Mouse (Mus musculus): ENCODE measurements around the gene Slc1a1.

The Slc1a1 gene

DNA sequence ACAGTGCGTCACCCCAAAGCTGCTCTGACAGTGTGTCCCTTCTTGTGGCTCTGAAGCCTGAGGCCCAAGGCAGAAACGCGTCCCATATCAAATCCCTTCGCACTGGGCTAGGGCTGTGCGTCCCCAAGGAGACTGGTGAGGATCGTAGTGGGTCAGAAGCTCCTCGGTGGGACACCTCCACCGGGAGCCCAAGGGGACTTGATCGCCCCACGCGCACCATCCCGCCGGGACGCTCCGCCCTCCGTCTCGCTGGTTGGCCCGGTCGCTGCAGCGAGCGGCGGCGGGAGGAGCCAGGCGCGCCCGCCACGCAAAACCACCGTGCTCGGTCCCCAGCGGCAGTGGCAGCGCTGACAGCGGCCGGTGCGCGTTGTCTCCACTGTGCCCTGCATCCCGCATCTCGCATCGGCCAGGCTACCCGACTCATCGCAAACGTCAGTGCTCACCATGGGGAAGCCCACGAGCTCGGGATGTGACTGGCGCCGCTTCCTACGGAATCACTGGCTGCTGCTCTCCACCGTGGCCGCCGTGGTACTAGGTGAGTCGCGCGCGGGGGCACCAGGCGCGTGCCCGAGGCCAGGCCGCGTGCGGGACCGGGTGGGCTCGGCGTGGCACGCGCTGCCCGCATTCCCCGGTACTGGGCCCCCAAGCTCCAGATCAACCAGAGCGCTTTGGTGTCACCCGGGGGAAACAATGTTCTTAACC lies at the start of gene Slc1a1:
TSS of gene Slc1a1 (plus strand) at position 252 of the 702 bp plus-strand sequence.
- DNase-seq, result peak; percentile 86 to 87

GRCm38 (mm10) chr19:28790196-28790595 lies 44.7 kb upstream of the Slc1a1 start:
- no peak for DNase-seq

- DNase-seq, result no peak
These were observed 41.5 kb upstream of the Slc1a1 start for GRCm38 (mm10) chr19:28793307-28793706.

DNA sequence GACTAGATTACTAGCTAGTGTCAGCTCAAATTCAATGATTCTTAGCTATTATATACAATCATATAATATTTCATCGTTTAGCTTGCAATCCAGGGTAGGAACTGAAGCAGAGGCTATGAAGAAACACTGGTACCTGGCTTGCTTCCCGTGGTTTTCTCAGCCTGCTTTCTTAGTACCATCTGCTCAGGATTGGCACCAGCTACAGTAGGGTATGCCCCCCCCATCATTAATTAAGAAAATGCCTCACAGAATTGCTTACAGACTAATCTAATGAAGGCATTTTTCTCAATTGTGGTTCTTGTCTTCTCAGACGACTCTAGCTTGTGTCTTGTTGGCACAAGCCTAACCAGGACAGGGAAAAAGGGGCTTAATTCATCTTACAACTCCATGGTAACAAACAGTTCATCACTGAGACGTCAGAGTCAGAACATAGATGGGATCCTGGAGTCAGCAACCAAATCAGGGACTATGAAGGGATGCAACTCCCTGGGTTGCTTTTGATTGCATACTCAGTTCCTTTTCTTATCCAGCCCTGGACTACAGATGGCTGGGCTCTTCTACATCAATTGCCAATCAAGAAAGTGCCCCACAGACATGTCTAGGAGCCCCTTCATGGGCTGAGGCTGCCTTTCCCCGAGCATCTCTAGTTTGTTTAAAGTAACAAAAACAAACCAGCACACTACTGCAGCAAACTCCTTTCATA lies 38.6 kb upstream of the Slc1a1 start:
- peak; percentile 63 to 68 for DNase-seq

GRCm38 (mm10) chr19:28796966-28797365 lies 37.9 kb upstream of the Slc1a1 start:
- DNase-seq, result no peak

- peak; percentile 52 to 67 for DNase-seq
These were observed 37.2 kb upstream of the Slc1a1 start for GRCm38 (mm10) chr19:28797611-28798010.

GRCm38 (mm10) chr19:28800448-28800847 lies 34.4 kb upstream of the Slc1a1 start:
- no peak for DNase-seq

DNA sequence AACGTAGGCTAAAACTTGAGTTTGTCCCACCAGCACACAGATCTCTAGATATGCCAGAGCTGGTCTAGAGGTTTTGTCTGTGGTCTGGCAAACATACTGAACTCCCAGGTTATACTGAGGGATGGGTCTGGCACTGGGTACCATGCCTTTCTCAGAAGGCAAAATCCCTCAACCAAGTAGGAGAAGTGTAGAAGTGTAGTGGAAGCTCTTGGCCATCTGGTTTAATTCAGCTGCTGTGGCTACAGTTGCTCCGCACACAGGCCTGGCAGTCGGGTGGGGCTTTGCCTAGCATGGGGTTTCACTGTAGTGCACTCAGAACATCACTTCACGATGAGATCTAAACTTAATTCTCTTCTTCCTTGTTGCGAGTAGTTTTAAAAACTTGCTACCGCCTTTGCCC lies 28.6 kb upstream of the Slc1a1 start:
- no peak for DNase-seq

GRCm38 (mm10) chr19:28806821-28807496 lies 27.9 kb upstream of the Slc1a1 start:
- DNase-seq, result no peak

DNA sequence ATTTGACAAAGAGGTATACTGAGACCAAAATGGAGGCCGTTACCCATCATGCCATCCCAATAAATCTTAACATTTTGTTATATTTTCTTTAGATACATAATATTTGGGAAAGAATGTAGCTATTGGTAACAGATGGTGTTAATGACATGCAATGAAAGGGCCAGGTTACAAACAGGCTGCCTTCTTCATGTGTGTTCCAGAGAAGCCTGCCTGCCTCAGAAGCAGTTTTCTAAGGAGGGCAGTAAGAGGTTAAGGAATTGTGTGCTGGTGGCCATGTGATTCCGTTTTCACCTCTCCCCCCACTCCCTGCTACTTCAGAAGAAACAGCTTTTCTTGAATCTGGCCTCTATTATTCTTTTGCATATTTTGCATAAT lies 27.4 kb upstream of the Slc1a1 start:
- DNase-seq, result no peak

- no peak for DNase-seq
These were observed 16.6 kb upstream of the Slc1a1 start for GRCm38 (mm10) chr19:28818286-28818685.

GRCm38 (mm10) chr19:28827697-28828328 lies 7.0 kb upstream of the Slc1a1 start:
- peak in 1 of 2 experiments; percentile 13 for DNase-seq

DNA sequence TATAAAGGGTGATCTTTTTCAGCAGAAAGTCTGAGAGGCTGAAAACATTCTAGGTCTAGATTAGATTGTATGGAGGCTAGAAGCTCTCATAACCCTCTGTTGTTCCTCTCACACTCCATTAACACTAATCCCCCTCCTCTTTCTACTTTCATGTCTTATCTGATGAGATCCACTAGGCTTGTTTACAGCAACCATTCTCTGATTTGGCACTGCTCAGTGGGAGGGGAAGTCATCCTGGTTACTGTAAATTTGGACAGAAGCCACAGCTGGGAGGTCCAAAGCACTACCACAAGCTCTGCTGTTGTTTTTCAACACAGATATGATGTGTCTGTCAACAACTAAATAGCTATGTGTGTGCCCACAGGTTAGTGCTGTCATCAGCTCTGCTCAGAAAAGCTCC lies 3.5 kb upstream of the Slc1a1 start:
- no peak for DNase-seq

GRCm38 (mm10) chr19:28832605-28833004 lies 2.2 kb upstream of the Slc1a1 start:
- no peak for DNase-seq

DNA sequence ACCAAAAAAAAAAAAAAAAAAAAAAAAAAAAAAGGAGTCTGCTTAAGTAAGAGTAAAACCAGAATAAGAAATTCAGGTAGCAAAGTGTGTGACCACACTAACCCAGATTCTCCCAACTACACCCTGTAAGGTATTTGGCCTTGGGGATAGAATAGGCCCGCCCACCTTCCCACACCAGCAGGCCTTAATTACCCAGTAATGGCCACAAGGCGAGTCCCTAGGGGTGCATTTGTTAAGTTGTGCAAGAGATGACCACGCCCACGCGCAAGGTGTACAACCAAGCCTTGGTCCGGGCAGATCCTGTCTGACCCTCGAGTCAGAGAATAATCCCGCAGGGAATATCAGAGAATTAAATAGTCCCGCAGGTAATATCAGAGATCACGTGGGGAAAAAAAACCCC lies 461 bp upstream of the Slc1a1 start:
- DNase-seq, result peak; percentile 55 to 56

- DNase-seq, result peak; percentile 19 to 32
These were observed 633 bp downstream of the Slc1a1 start for GRCm38 (mm10) chr19:28835500-28835864.

GRCm38 (mm10) chr19:28836116-28836515 lies 1.3 kb downstream of the Slc1a1 start:
- DNase-seq, result peak; percentile 7 to 10

GRCm38 (mm10) chr19:28836651-28837410 lies 2.0 kb downstream of the Slc1a1 start:
- DNase-seq, result peak; percentile 5 to 19

DNA sequence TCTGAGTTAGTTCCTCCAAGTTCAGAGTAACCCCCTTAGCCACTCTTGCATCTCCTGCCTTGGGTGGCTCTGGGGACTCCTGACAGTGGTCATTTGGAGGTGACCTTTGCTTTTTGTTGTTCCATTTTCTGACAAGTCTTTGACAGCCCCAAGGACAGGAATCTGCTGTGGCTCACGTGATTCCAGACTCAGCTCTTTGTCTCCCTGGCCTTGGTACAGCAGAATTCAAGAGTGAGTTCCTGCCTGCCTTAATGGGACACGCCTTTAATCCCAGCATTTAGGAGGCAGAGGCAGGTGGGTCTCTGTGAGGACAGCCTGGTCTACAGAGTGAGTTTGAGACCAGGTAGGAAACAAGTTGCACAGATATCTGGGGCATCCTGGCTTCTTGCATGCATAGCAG lies 3.9 kb downstream of the Slc1a1 start:
- no peak for DNase-seq

DNA sequence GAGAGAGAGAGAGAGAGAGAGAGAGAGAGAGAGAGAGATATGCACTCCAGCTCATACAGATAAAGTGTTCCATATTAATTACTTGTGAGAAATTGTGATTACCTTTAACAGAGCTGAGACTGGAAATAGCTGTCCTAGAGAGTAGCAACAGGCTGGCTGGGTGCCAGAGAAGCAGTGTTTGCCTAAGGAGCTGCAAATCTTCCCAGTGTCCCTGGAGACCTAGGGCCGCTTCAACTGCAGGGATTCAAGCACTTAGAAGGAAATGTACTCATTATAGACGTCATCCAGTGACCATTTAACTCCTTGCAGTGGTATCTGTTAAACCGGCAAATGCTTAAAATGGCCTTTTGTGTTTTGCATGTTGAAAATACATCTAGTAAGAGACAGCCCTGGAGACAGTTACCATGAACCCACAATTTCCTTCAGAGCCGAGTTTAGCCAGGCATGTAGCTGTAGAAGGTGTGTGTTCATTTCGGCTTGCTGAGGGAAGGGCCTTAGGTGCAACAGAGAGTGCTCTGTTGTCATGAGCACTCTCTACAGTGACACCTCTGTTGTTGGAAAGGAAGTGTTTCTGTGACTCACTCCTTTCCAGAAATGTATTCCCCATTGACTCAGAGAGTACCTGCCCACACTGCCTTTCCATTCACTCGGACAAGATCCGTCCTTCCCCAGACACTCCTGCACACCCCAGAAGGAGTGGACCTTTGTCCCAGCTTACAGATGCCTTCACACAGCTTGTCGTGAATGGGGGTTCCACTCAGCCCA lies 10.3 kb downstream of the Slc1a1 start:
- DNase-seq, result peak; percentile 39 to 48

DNA sequence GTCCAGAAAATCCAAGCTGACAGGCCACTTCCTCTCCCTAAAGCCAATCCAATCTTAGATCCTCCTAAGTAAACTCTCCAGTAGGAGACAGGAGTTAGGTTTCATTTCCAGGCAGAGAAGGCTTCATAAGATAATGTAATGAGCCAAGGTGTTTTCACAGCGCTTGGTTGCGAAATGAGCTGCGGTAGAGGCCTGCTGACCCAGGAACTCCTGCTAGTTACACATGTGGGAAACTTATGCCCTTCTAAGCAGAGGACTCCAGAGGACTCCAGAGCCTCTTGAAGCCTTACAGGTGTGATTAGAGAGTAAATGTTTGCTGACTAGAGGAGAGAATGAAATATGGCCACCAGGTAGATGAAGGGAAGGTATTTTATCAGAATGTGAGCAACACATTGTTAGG lies 15.7 kb downstream of the Slc1a1 start:
- DNase-seq, result no peak

- no peak for DNase-seq
These were observed 17.2 kb downstream of the Slc1a1 start for GRCm38 (mm10) chr19:28852001-28852400.

Measured in cerebellum, postnatal 10 days (tissue).